9 mouse cellular contexts compared by ENCODE assay signal in the genomic region with DNA sequence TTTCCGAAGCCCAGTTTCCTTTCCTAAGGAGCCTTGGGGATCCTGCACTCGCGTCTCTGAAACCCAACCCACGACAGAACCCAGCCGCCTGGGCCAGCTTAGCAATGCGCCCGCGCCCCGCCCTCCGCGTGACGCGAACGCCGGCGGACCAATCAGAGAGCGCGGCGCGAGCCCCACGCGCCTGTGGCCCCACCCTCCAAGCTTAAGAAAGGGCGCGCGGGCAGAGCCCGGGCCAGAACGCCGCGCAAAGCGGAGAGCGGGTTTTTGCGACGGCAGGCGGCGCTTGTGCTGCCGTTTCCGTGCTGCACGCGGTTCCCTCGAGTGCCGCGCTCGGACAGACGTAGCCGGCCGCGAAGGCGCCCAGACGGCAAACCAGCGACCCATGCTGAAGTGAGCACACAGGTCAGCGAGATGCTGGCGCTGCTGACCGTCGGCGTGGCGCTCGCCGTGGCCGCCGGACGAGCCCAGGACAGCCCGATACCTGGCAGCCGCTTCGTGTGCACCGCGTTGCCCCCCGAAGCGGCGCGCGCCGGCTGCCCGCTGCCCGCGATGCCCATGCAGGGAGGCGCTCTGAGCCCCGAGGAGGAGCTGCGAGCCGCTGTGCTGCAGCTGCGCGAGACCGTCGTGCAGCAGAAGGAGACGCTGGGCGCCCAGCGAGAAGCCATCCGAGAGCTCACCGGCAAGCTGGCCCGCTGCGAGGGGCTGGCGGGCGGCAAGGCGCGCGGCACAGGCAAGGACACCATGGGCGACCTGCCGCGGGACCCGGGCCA. TPM values are rescaled to one million over a fixed set of nuclear protein-coding genes. Genes with fewer than 3 reads are reported as not detected.
DNase-seq lines count a peak whose midpoint lies in the region; ATAC-seq and TF ChIP-seq lines count a peak whose summit lies in the region.
"Had no signal": no experiment of that assay in that cellular context is flagged by ENCODE, and none has a peak within 500 bp of the region (broad histone marks: within the 10 kb centered on the region; RNA-seq: fewer than 3 reads in every experiment).

TSS of gene Nptx2 (plus strand) at position 250 of the 770 bp plus-strand sequence.

- H3K27me3 ChIP-seq in hindbrain, embryonic 13.5 days, result peaks cover 46% of the 10 kb centered on the region
- H3K27me3 ChIP-seq in lung, embryonic 14.5 days (ENCODE audit: insufficient read depth, low read length), result peaks cover 47% of the 10 kb centered on the region

- peak within 1 kb of the TSS; percentile 65 for H3K9ac ChIP-seq in hindbrain, embryonic 13.5 days
- no peak within 1 kb of the TSS for H3K9ac ChIP-seq in lung, embryonic 14.5 days

- peak within 1 kb of the TSS; percentile 47 for H3K4me3 ChIP-seq in hindbrain, embryonic 13.5 days
- H3K4me3 ChIP-seq in lung, embryonic 14.5 days (ENCODE audit: low read depth, low read length), result peak within 1 kb of the TSS; percentile 29

- peak; percentile 90 for ATAC-seq in hindbrain, embryonic 13.5 days (ENCODE audit: low FRiP score)
- ATAC-seq in lung, embryonic 14.5 days (ENCODE audit: insufficient read depth), result peak; percentile 97
- ATAC-seq: Patski had no signal

- peak; percentile 25; the same call in 1 of the 2 replicates for TF ChIP-seq CTCF in lung, embryonic 14.5 days (IDR thresholded peaks at IDR 0.05; ENCODE audit: low read depth)

- peaks cover 64% of the 10 kb centered on the region for H3K4me1 ChIP-seq in hindbrain, embryonic 13.5 days (replicated peaks)
- H3K4me1 ChIP-seq in lung, embryonic 14.5 days (ENCODE audit: insufficient read depth), result no peaks in the 10 kb centered on the region; the same call in 1 of the 2 replicates

- DNase-seq in R1 (ENCODE audit: low read depth, low spot score), result peak; percentile 93
- peak; percentile 52 to 69 for DNase-seq in cerebellum, postnatal 36 days
- peak; percentile 15 for DNase-seq in gastrocnemius, adult 18-20 months (ENCODE audit: low spot score)
- peak; percentile 83 to 90 for DNase-seq in layer of hippocampus, postnatal 10 days (ENCODE audit: low spot score in 2 of 2)
- peak; percentile 91 for DNase-seq in lung, embryonic 14.5 days
- DNase-seq in retina, adult 2 months (ENCODE audit: low read depth, low spot score), result peak; percentile 81
- peak; percentile 70 to 79 for DNase-seq in urinary bladder, postnatal 4 days (ENCODE audit: low spot score in 2 of 2)

- WGBS in hindbrain, embryonic 13.5 days, result under 1% methylated on average over 97 of the region's 99 CpGs
- 1% methylated on average over 92 of the region's 99 CpGs for WGBS in lung, embryonic 14.5 days

- 0 out of 2 replicates have a peak within 1 kb of the TSS, but pooled peaks have one; percentile 8 for H3K27ac ChIP-seq in hindbrain, embryonic 13.5 days
- H3K27ac ChIP-seq in lung, embryonic 14.5 days (ENCODE audit: low read depth), result no peak within 1 kb of the TSS

- H3K36me3 ChIP-seq in hindbrain, embryonic 13.5 days, result no peaks in the 10 kb centered on the region
- no peaks in the 10 kb centered on the region for H3K36me3 ChIP-seq in lung, embryonic 14.5 days (ENCODE audit: insufficient read depth)

- H3K4me2 ChIP-seq in hindbrain, embryonic 13.5 days, result peak within 1 kb of the TSS; percentile 63
- peak within 1 kb of the TSS; percentile 59 for H3K4me2 ChIP-seq in lung, embryonic 14.5 days

- H3K9me3 ChIP-seq in hindbrain, embryonic 13.5 days, result no peaks in the 10 kb centered on the region
- no peaks in the 10 kb centered on the region for H3K9me3 ChIP-seq in lung, embryonic 14.5 days (ENCODE audit: low read depth, low read length)

RNA-seq across cellular contexts. Expression of gene Nptx2, which starts in this region (rescaled TPM):
- total RNA-seq in gastrocnemius, adult 18-20 months (2021), result not detected
- 2.4 and 2.7 TPM in 2 replicates for polyA plus RNA-seq in hindbrain, embryonic 13.5 days (2015; fragmentation: Nextera tagmentation; extraction: Ambion mirVana)
- 10 to 100 TPM; 50.6 to 56.9 TPM for total RNA-seq in layer of hippocampus, postnatal 10 days (2021)
- 0.47 and 0.74 TPM in 2 replicates for polyA plus RNA-seq in lung, embryonic 14.5 days (2014; fragmentation: Nextera tagmentation; extraction: Ambion mirVana)
- polyA plus RNA-seq: Patski had no signal

Comparison
In these comparisons a context has a peak if more than half of its experiments do, and no peak if none do; other contexts are left out.
1. RNA of gene Nptx2 (total RNA-seq): 50.6 to 56.9 TPM in layer of hippocampus, postnatal 10 days; not detected in gastrocnemius, adult 18-20 months; every median in the first group is over 10 times any median in the second.
2. Peak in DNase-seq in gastrocnemius, adult 18-20 months; RNA of the gene not detected or under 1 TPM.
3. Peak in DNase-seq, ATAC-seq, H3K4me3 ChIP-seq and H3K4me2 ChIP-seq in lung, embryonic 14.5 days; RNA of the gene not detected or under 1 TPM.
4. DNase-seq: peak in every context shown above with its lines; median percentile 93 in R1; 91 in lung, embryonic 14.5 days; 86 in layer of hippocampus, postnatal 10 days; 81 in retina, adult 2 months; 74 in urinary bladder, postnatal 4 days; 60 in cerebellum, postnatal 36 days; 15 in gastrocnemius, adult 18-20 months.